Mouse (Mus musculus) pancreas, adult 10 weeks (tissue): ENCODE data around the gene Nid2. TPM values are rescaled to one million over a fixed set of nuclear protein-coding genes. Genes with fewer than 3 reads are reported as not detected.

Experiments used
- polyA plus RNA-seq: library from polyadenylated mRNA; stranded (reverse); fragments of 350-450 nt; fragmentation: Illumina TruSeq; extraction: RNeasy Lipid Tissue Mini Kit (QIAGEN cat#74804); gene quantifications from one replicate; pipeline ENCODE4 v1.2.3, GENCODE M21; 2015; ENCODE audit warnings: low read depth, low replicate concordance; ENCODE audit not compliant: insufficient read depth

Nid2 gene
- polyA plus RNA-seq: 21.3 TPM

GRCm38 (mm10) chr14:19751025-19751771, at the start of gene Nid2:
Nid2 (plus strand) TSS chr14:19751265.

GRCm38 (mm10) chr14:19823321-19824142, 72.5 kb downstream of the Nid2 start, which contains the start of gene Rtraf:
Rtraf (minus strand) TSS chr14:19823824.

Other genes starting within 250 kb of the Nid2 start
- not detected for gene Gm2244, start 201.3 kb upstream of the Nid2 start, polyA plus RNA-seq
- gene Gm2237, start 166.1 kb upstream of the Nid2 start, polyA plus RNA-seq: not detected
- gene Gm5458, start 148.7 kb upstream of the Nid2 start, polyA plus RNA-seq: not detected
- 28.7 TPM for gene Rtraf, start 72.6 kb downstream of the Nid2 start, polyA plus RNA-seq
- gene Gng2, start 226.4 kb downstream of the Nid2 start, polyA plus RNA-seq: 1.9 TPM